Mouse (Mus musculus): ENCODE measurements around the gene Gm20388.
A peak's percentile ranks its signal among the peaks of the same experiment; 100 is the strongest.

DNA sequence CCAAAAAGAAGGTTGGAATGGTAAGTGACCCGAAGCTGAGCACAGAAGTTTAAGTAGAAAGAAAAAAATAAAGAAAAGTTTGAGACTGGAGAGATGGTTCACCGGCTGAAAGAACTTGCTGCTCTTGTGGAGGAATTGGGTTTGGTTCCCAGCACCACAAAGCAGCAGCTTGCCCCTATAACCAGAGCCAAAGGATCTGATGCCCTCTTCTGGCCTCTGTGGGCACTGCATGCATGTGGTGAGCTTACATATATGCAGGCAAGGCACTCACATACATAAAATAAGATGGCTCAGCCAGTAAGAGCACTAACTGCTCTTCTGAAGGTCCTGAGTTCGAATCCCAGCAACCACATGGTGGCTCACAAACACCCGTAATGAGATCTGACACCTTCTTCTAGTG is 3429.4 kb downstream of the Gm20388 start:
- TF ChIP-seq POLR2A (IDR thresholded peaks at IDR 0.05; ENCODE audit: borderline replicate concordance, insufficient read depth, low read length) (no peak), CTCF (IDR thresholded peaks at IDR 0.05; ENCODE audit: borderline replicate concordance, insufficient read depth, low read depth, low read length) (peak; percentile 21; the same call in 1 of the 2 replicates)
